Mouse (Mus musculus) intestine, postnatal 0 days (tissue): ENCODE measurements around the gene Trio. TPM values are rescaled to one million over a fixed set of nuclear protein-coding genes. Genes with fewer than 3 reads are reported as not detected.

Experiments used
- ATAC-seq: fragments of 200-750 bp; cut with Nextera tagmentation; 2 replicates; pipeline ENCODE4 v1.8.0; 2017; ENCODE audit warnings: mild to moderate bottlenecking, moderate TSS enrichment, moderate library complexity
- H3K27ac ChIP-seq: fragments of 300-500 bp; sonication (generic); 2 replicates; pipeline ENCODE4 v1.5.1; 2014; ENCODE audit warnings: mild to moderate bottlenecking, low read depth, low read length, moderate library complexity
- H3K27me3 ChIP-seq: fragments of 300-500 bp; sonication (generic); replicated peaks from 2 replicates; pipeline ENCODE4 v1.6.1; 2014; ENCODE audit warnings: low read length, mixed read lengths; ENCODE audit not compliant: control insufficient read depth, insufficient read depth
- H3K36me3 ChIP-seq: fragments of 300-500 bp; sonication (generic); 2 replicates; pipeline ENCODE4 v1.6.1; 2014; ENCODE audit warnings: mild to moderate bottlenecking, moderate library complexity; ENCODE audit not compliant: control insufficient read depth, insufficient read depth
- H3K4me1 ChIP-seq: fragments of 300-500 bp; sonication (generic); replicated peaks from 2 replicates; pipeline ENCODE4 v1.6.1; 2014; ENCODE audit warnings: antibody characterized with exemption, low read length, mixed read lengths; ENCODE audit not compliant: control insufficient read depth, insufficient read depth
- H3K4me2 ChIP-seq: fragments of 300-500 bp; sonication (generic); replicated peaks from 2 replicates; pipeline ENCODE4 v1.6.1; 2014; ENCODE audit warnings: low read depth, mild to moderate bottlenecking, moderate library complexity
- H3K4me3 ChIP-seq: fragments of 300-500 bp; sonication (generic); 2 replicates; pipeline ENCODE4 v1.5.1; 2014; ENCODE audit warnings: low read depth, low read length
- H3K9ac ChIP-seq: fragments of 300-500 bp; sonication (generic); 2 replicates; pipeline ENCODE4 v1.6.1; 2014; ENCODE audit warnings: mild to moderate bottlenecking, low read depth, low read length
- H3K9me3 ChIP-seq: fragments of 300-500 bp; sonication (generic); 2 replicates; pipeline ENCODE4 v1.6.1; 2016; ENCODE audit warnings: mixed run types; ENCODE audit not compliant: control insufficient read depth
- CTCF ChIP-seq: sonication (generic); IDR thresholded peaks from 2 replicates; pipeline ENCODE4 v1.5.1; 2016; ENCODE audit warnings: low read depth, mild to moderate bottlenecking, control low read depth, antibody characterized with exemption, moderate library complexity
- WGBS: fragments of 180-500 bp; shearing (Covaris S2); extraction: QIAGEN DNeasy Blood & Tissue Kit; methylation state at CpG from one replicate; pipeline ENCODE4 v1.1.7; 2014; 5-methylcytosine and 5-hydroxymethylcytosine counted together
- polyA plus RNA-seq: library from polyadenylated mRNA; unstranded; fragments of >200 nt; fragmentation: Nextera tagmentation; extraction: Ambion mirVana; gene quantifications from 2 replicates; pipeline ENCODE4 v1.2.1, GENCODE M21; 2015

Gene Trio
- polyA plus RNA-seq, 1 experiment from 2014 or later = 10.0 TPM

GRCm38 (mm10) chr15:27951195-27951594, 74.5 kb downstream of the Trio start:
- no peaks in the 10 kb centered on the region for H3K4me1 ChIP-seq
- WGBS = 88% methylated on average over 7 of the region's 7 CpGs
- no peak for TF ChIP-seq CTCF

GRCm38 (mm10) chr15:27949196-27949595, 76.5 kb downstream of the Trio start:
- WGBS = 89% methylated on average over 9 of the region's 9 CpGs
- no peak overlapping the region for H3K27ac ChIP-seq
- no peak for ATAC-seq
- H3K9ac ChIP-seq = no peak overlapping the region
- H3K36me3 ChIP-seq = no peaks in the 10 kb centered on the region
- H3K27me3 ChIP-seq = no peaks in the 10 kb centered on the region
- TF ChIP-seq CTCF = no peak
- no peak overlapping the region for H3K4me3 ChIP-seq
- no peaks in the 10 kb centered on the region for H3K9me3 ChIP-seq
- no peaks in the 10 kb centered on the region for H3K4me1 ChIP-seq
- H3K4me2 ChIP-seq = no peak overlapping the region

More at GRCm38 (mm10) chr15:27951195-27951594, 74.5 kb downstream of the Trio start:
- H3K9me3 ChIP-seq = no peaks in the 10 kb centered on the region
- H3K4me2 ChIP-seq = no peak overlapping the region
- no peak overlapping the region for H3K9ac ChIP-seq
- no peak overlapping the region for H3K27ac ChIP-seq
- no peak overlapping the region for H3K4me3 ChIP-seq
- H3K36me3 ChIP-seq = no peaks in the 10 kb centered on the region
- H3K27me3 ChIP-seq = no peaks in the 10 kb centered on the region
- no peak for ATAC-seq

DNA sequence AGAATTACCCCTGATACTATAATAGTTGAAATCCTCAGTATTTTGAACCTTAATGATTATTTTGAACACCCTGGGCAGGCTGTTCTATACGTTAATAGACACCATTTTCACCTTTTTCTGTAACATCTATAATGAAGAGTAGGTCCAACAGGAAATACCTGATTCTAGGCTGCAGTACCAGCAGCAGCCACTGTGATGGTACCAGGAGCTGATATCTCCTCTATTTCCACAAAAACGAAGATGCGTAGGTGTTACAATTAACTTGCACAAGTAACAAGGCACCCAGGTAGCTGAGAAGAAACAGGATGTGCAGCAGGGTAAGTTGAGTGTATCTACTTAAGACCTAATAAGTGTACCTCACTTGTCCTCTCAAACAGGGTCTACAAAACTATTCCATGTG, 77.8 kb downstream of the Trio start:
- no peak overlapping the region for H3K4me3 ChIP-seq
- no peaks in the 10 kb centered on the region for H3K9me3 ChIP-seq
- TF ChIP-seq CTCF = peak; percentile 55
- no peaks in the 10 kb centered on the region for H3K36me3 ChIP-seq
- H3K27me3 ChIP-seq = no peaks in the 10 kb centered on the region
- no peak overlapping the region for H3K4me2 ChIP-seq
- ATAC-seq = no peak
- no peak overlapping the region for H3K9ac ChIP-seq
- no peak overlapping the region for H3K27ac ChIP-seq
- H3K4me1 ChIP-seq = no peaks in the 10 kb centered on the region
- 92% methylated on average over 3 of the region's 3 CpGs for WGBS

DNA sequence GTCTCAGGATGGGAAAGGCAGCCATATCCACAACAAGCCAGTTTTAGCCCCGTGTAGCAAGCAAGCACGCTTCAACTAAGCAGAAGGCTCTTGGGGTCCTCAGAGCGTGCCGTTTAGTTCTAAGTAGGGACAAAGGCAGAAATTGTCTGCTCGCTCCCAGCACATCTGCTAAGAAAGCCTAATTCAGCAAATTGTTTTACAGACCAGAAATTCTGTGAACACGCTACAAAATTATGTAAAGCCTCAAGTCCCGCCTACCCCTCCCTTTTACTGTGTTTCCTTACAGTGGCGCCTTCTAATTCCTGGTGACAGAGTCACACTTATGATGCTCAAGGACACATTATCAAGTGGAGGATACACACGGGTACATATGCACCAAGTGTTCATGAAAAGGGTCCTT, 80.1 kb downstream of the Trio start:
- Histone ChIP-seq H3K9me3 (no peaks in the 10 kb centered on the region), H3K27me3 (no peaks in the 10 kb centered on the region), H3K4me1 (no peaks in the 10 kb centered on the region), H3K36me3 (no peaks in the 10 kb centered on the region), H3K9ac (no peak overlapping the region), H3K27ac (no peak overlapping the region), H3K4me2 (no peak overlapping the region), H3K4me3 (no peak overlapping the region)
- no peak for TF ChIP-seq CTCF
- WGBS = 70% methylated on average over 9 of the region's 9 CpGs
- no peak for ATAC-seq

DNA sequence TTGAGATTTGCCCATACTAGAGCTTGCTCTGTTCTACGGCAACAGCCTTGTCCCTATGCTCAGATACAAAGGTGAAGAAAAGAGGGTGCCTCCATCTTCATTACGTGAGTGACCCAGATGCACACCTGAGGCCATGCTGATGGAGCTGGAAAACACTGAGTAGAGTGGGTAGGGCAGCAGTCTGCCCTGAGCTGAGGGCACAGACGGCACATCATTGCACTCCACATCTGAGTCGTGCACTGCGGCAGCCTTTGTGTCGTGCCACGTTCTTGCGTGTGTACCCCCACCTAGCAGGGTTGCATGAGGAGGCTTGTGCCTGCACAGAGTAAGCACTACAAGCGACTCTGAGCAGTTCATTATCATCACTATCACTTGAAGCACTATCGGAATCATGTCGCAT, 80.8 kb downstream of the Trio start:
- WGBS = 87% methylated on average over 11 of the region's 11 CpGs

DNA sequence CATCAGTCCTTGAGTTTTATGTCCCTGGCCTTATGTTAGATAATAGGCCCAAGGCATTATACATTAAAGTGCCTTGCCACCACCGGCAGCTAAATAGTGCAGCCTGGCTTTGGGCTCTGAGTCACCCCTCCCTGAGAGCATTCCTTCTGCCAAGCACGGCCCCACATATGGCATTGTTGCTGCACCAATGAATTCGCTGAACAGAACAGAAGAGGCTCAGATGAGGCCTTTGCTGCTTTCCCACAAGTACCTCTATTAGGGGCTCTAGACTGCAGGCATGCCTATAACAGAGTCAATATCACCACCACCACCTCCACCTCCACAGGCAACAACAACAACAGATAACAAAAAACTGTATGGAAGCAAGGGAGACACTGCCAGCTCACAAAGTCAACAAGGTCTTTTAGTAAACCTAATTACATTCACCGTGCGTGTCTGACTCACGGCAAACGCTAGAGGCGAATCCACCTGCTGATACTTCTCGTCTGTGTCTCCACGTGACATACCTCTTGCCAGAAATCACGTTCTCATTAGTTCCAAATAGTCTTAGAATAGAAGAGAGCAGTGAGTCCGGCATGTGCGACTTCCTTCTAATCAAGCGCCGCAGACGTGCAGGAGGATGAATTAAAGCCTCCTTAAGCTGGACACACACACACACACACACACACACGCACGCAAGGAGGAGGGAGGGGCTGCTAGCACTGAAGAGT, 82.0 kb downstream of the Trio start:
- Histone ChIP-seq H3K36me3 (no peaks in the 10 kb centered on the region), H3K27ac (no peak overlapping the region), H3K4me2 (no peak overlapping the region), H3K4me1 (no peaks in the 10 kb centered on the region), H3K9ac (no peak overlapping the region), H3K27me3 (no peaks in the 10 kb centered on the region), H3K9me3 (no peaks in the 10 kb centered on the region), H3K4me3 (no peak overlapping the region)
- no peak for TF ChIP-seq CTCF
- 57% methylated on average over 18 of the region's 18 CpGs for WGBS
- no peak for ATAC-seq

More for the DNA sequence above, 80.8 kb downstream of the Trio start:
- no peaks in the 10 kb centered on the region for H3K9me3 ChIP-seq
- no peak for ATAC-seq
- no peaks in the 10 kb centered on the region for H3K4me1 ChIP-seq
- no peaks in the 10 kb centered on the region for H3K36me3 ChIP-seq
- no peak overlapping the region for H3K27ac ChIP-seq
- H3K27me3 ChIP-seq = no peaks in the 10 kb centered on the region
- H3K4me3 ChIP-seq = no peak overlapping the region
- no peak for TF ChIP-seq CTCF
- H3K9ac ChIP-seq = no peak overlapping the region
- H3K4me2 ChIP-seq = no peak overlapping the region
